Mouse (Mus musculus): Measurements from ENCODE around the gene E130218I03Rik. TPM values are rescaled to one million over a fixed set of nuclear protein-coding genes. Genes with fewer than 3 reads are reported as not detected.

The E130218I03Rik gene
- 0.11 and 0.13 TPM in 2 replicates for polyA plus RNA-seq (2015; fragmentation: Nextera tagmentation; extraction: Ambion mirVana)

- H3K4me3 ChIP-seq (ENCODE audit: low read depth, low read length) = peak within 1 kb of the TSS; percentile 84
- no peak for ATAC-seq (ENCODE audit: low read depth)
- no peaks in the 10 kb centered on the region for H3K36me3 ChIP-seq (ENCODE audit: control insufficient read depth, insufficient read depth)
- peaks cover 16% of the 10 kb centered on the region for H3K4me1 ChIP-seq (ENCODE audit: control insufficient read depth, low read depth, low read length)
- WGBS (ENCODE audit: insufficient replicate concordance) = 86% methylated on average over 17 of the region's 17 CpGs
- H3K4me2 ChIP-seq (ENCODE audit: low read depth, low read length) = peak within 1 kb of the TSS; percentile 98
- H3K27me3 ChIP-seq (ENCODE audit: control insufficient read depth, insufficient read depth, low read depth, low read length) = peaks cover 25% of the 10 kb centered on the region
- H3K9ac ChIP-seq (ENCODE audit: low read depth, low read length) = no peak within 1 kb of the TSS
- H3K9me3 ChIP-seq (replicated peaks; ENCODE audit: control insufficient read depth, low read length) = no peaks in the 10 kb centered on the region
- no peak within 1 kb of the TSS for H3K27ac ChIP-seq (ENCODE audit: low read length)
These were observed at the start of gene E130218I03Rik for GRCm38 (mm10) chr4:134243516-134244250. E130218I03Rik (plus strand) TSS chr4:134243662.

GRCm38 (mm10) chr4:134199371-134199770 lies 44.1 kb upstream of the E130218I03Rik start:
- WGBS (ENCODE audit: insufficient replicate concordance) = 54% methylated on average over 2 of the region's 2 CpGs

GRCm38 (mm10) chr4:134202904-134203303 lies 40.6 kb upstream of the E130218I03Rik start, which contains the start of gene Gm7534:
Gm7534 (minus strand) TSS chr4:134203004.
- no peaks in the 10 kb centered on the region for H3K4me1 ChIP-seq (ENCODE audit: control insufficient read depth, low read depth, low read length)
- WGBS (ENCODE audit: insufficient replicate concordance) = 81% methylated on average over 4 of the region's 4 CpGs
- no peak within 1 kb of the TSS for H3K4me3 ChIP-seq (ENCODE audit: low read depth, low read length)
- no peaks in the 10 kb centered on the region for H3K9me3 ChIP-seq (replicated peaks; ENCODE audit: control insufficient read depth, low read length)
- no peak within 1 kb of the TSS for H3K4me2 ChIP-seq (ENCODE audit: low read depth, low read length)
- H3K27me3 ChIP-seq (ENCODE audit: control insufficient read depth, insufficient read depth, low read depth, low read length) = no peaks in the 10 kb centered on the region
- no peaks in the 10 kb centered on the region for H3K36me3 ChIP-seq (ENCODE audit: control insufficient read depth, insufficient read depth)
- no peak within 1 kb of the TSS for H3K27ac ChIP-seq (ENCODE audit: low read length)
- no peak for ATAC-seq (ENCODE audit: low read depth)
- no peak within 1 kb of the TSS for H3K9ac ChIP-seq (ENCODE audit: low read depth, low read length)

More at GRCm38 (mm10) chr4:134199371-134199770, 44.1 kb upstream of the E130218I03Rik start:
- Histone ChIP-seq H3K36me3 (ENCODE audit: control insufficient read depth, insufficient read depth) (no peaks in the 10 kb centered on the region), H3K4me3 (ENCODE audit: low read depth, low read length) (no peak overlapping the region), H3K27ac (ENCODE audit: low read length) (no peak overlapping the region), H3K9me3 (replicated peaks; ENCODE audit: control insufficient read depth, low read length) (no peaks in the 10 kb centered on the region), H3K4me2 (ENCODE audit: low read depth, low read length) (no peak overlapping the region), H3K9ac (ENCODE audit: low read depth, low read length) (no peak overlapping the region), H3K4me1 (ENCODE audit: control insufficient read depth, low read depth, low read length) (no peaks in the 10 kb centered on the region), H3K27me3 (ENCODE audit: control insufficient read depth, insufficient read depth, low read depth, low read length) (no peaks in the 10 kb centered on the region)
- no peak for ATAC-seq (ENCODE audit: low read depth)

- no peaks in the 10 kb centered on the region for H3K36me3 ChIP-seq (ENCODE audit: control insufficient read depth, insufficient read depth)
- ATAC-seq (ENCODE audit: low read depth) = no peak
- no peak overlapping the region for H3K4me3 ChIP-seq (ENCODE audit: low read depth, low read length)
- no peak overlapping the region for H3K4me2 ChIP-seq (ENCODE audit: low read depth, low read length)
- H3K27me3 ChIP-seq (ENCODE audit: control insufficient read depth, insufficient read depth, low read depth, low read length) = no peaks in the 10 kb centered on the region
- no peak overlapping the region for H3K9ac ChIP-seq (ENCODE audit: low read depth, low read length)
- H3K9me3 ChIP-seq (replicated peaks; ENCODE audit: control insufficient read depth, low read length) = no peaks in the 10 kb centered on the region
- H3K27ac ChIP-seq (ENCODE audit: low read length) = no peak overlapping the region
- WGBS (ENCODE audit: insufficient replicate concordance) = 36% methylated on average over 17 of the region's 17 CpGs
- H3K4me1 ChIP-seq (ENCODE audit: control insufficient read depth, low read depth, low read length) = no peaks in the 10 kb centered on the region
These were observed 40.0 kb upstream of the E130218I03Rik start for GRCm38 (mm10) chr4:134203340-134203896.

GRCm38 (mm10) chr4:134206488-134207053 lies 36.9 kb upstream of the E130218I03Rik start:
- ATAC-seq (ENCODE audit: low read depth) = no peak
- Histone ChIP-seq H3K4me1 (ENCODE audit: control insufficient read depth, low read depth, low read length) (no peaks in the 10 kb centered on the region), H3K4me2 (ENCODE audit: low read depth, low read length) (no peak overlapping the region), H3K4me3 (ENCODE audit: low read depth, low read length) (no peak overlapping the region), H3K36me3 (ENCODE audit: control insufficient read depth, insufficient read depth) (no peaks in the 10 kb centered on the region), H3K9me3 (replicated peaks; ENCODE audit: control insufficient read depth, low read length) (no peaks in the 10 kb centered on the region), H3K27ac (ENCODE audit: low read length) (no peak overlapping the region), H3K27me3 (ENCODE audit: control insufficient read depth, insufficient read depth, low read depth, low read length) (no peaks in the 10 kb centered on the region), H3K9ac (ENCODE audit: low read depth, low read length) (no peak overlapping the region)
- 50% methylated on average over 6 of the region's 6 CpGs for WGBS (ENCODE audit: insufficient replicate concordance)

GRCm38 (mm10) chr4:134222793-134223600 lies 20.5 kb upstream of the E130218I03Rik start:
- no peak overlapping the region for H3K4me2 ChIP-seq (ENCODE audit: low read depth, low read length)
- H3K9me3 ChIP-seq (replicated peaks; ENCODE audit: control insufficient read depth, low read length) = no peaks in the 10 kb centered on the region
- no peak for ATAC-seq (ENCODE audit: low read depth)
- no peaks in the 10 kb centered on the region for H3K4me1 ChIP-seq (ENCODE audit: control insufficient read depth, low read depth, low read length)
- 37% methylated on average over 11 of the region's 11 CpGs for WGBS (ENCODE audit: insufficient replicate concordance)
- no peaks in the 10 kb centered on the region for H3K27me3 ChIP-seq (ENCODE audit: control insufficient read depth, insufficient read depth, low read depth, low read length)
- no peak overlapping the region for H3K4me3 ChIP-seq (ENCODE audit: low read depth, low read length)
- H3K9ac ChIP-seq (ENCODE audit: low read depth, low read length) = no peak overlapping the region
- no peaks in the 10 kb centered on the region for H3K36me3 ChIP-seq (ENCODE audit: control insufficient read depth, insufficient read depth)
- H3K27ac ChIP-seq (ENCODE audit: low read length) = no peak overlapping the region

GRCm38 (mm10) chr4:134227194-134227593 lies 16.3 kb upstream of the E130218I03Rik start, which contains the start of gene Catsper4:
Catsper4 (minus strand) TSS chr4:134227383.
- no peak within 1 kb of the TSS for H3K27ac ChIP-seq (ENCODE audit: low read length)
- no peak within 1 kb of the TSS for H3K9ac ChIP-seq (ENCODE audit: low read depth, low read length)
- WGBS (ENCODE audit: insufficient replicate concordance) = 63% methylated on average over 8 of the region's 8 CpGs
- H3K4me3 ChIP-seq (ENCODE audit: low read depth, low read length) = no peak within 1 kb of the TSS
- no peaks in the 10 kb centered on the region for H3K9me3 ChIP-seq (replicated peaks; ENCODE audit: control insufficient read depth, low read length)
- no peak for ATAC-seq (ENCODE audit: low read depth)
- H3K27me3 ChIP-seq (ENCODE audit: control insufficient read depth, insufficient read depth, low read depth, low read length) = no peaks in the 10 kb centered on the region
- H3K4me2 ChIP-seq (ENCODE audit: low read depth, low read length) = no peak within 1 kb of the TSS
- no peaks in the 10 kb centered on the region for H3K4me1 ChIP-seq (ENCODE audit: control insufficient read depth, low read depth, low read length)
- no peaks in the 10 kb centered on the region for H3K36me3 ChIP-seq (ENCODE audit: control insufficient read depth, insufficient read depth)

GRCm38 (mm10) chr4:134230431-134230830 lies 13.0 kb upstream of the E130218I03Rik start:
- Histone ChIP-seq H3K4me1 (ENCODE audit: control insufficient read depth, low read depth, low read length) (no peaks in the 10 kb centered on the region), H3K4me2 (ENCODE audit: low read depth, low read length) (no peak overlapping the region), H3K9me3 (replicated peaks; ENCODE audit: control insufficient read depth, low read length) (no peaks in the 10 kb centered on the region), H3K9ac (ENCODE audit: low read depth, low read length) (no peak overlapping the region), H3K4me3 (ENCODE audit: low read depth, low read length) (no peak overlapping the region), H3K36me3 (ENCODE audit: control insufficient read depth, insufficient read depth) (no peaks in the 10 kb centered on the region), H3K27me3 (ENCODE audit: control insufficient read depth, insufficient read depth, low read depth, low read length) (no peaks in the 10 kb centered on the region), H3K27ac (ENCODE audit: low read length) (no peak overlapping the region)
- ATAC-seq (ENCODE audit: low read depth) = no peak
- 38% methylated on average over 8 of the region's 8 CpGs for WGBS (ENCODE audit: insufficient replicate concordance)
